Mouse (Mus musculus) cortical plate, adult 2 months (tissue): ENCODE data around the gene Pde6b.

ENCODE experiments used
- CTCF ChIP-seq: fragments of 200-500 bp; IDR thresholded peaks from 2 replicates; pipeline ENCODE4 v1.5.1; 2011; ENCODE audit warnings: mild to moderate bottlenecking, control low read depth, low read length; ENCODE audit not compliant: insufficient read depth; ENCODE audit errors: extremely low read depth
- POLR2A ChIP-seq: fragments of 200-500 bp; IDR thresholded peaks from 2 replicates; pipeline ENCODE4 v1.6.1; 2011; ENCODE audit warnings: mild to moderate bottlenecking, low read length, control low read depth; ENCODE audit not compliant: insufficient read depth; ENCODE audit errors: extremely low read depth

- TF ChIP-seq CTCF = no peak
- TF ChIP-seq POLR2A = no peak
These were observed 60.8 kb downstream of the Pde6b start, which contains the start of gene Mfsd7a for GRCm38 (mm10) chr5:108448785-108449668.
